Mouse (Mus musculus): ENCODE measurements around the gene Prss22.

DNA sequence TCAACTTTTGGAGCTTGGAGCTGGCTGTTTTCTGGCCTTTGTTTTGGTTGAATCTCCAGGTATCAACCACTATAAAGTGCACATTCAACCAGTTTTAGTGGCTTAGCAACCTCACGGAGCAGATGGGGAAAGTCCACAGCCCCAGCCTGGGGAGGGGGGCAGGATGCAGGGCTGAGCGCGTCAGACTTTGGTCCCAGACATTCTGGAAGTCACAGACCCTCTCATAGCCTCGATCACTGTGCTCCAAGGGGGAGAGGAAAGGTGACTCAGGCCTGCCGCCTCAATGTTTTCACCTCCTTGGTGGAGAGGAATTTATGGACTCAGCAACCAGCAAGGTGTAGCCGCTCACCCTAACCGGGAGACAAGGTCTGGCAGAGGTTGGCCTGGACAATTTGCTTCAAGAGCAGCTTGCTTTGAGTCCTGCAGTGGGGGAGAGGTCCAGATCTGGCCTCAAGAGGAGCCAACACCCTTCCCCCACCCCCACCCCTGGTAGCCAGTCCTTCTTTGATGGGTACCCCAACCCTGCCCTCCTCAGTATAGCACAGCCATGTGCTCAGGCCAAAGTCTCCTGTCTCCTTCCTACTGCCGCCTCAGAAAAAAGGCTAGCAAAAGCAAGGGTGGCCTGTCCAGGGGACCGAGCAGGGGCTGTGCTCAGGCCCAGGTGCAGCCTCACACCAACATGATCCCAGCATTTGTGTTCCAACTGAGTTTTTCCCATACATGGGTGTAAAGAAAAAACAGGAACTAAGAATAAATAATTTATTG lies 4.9 kb downstream of the Prss22 start:
- TF ChIP-seq CTCF (IDR thresholded peaks at IDR 0.05; ENCODE audit: extremely low read depth, insufficient read depth, insufficient read length, insufficient replicate concordance): no peak
- no peak for TF ChIP-seq POLR2A (IDR thresholded peaks at IDR 0.05; ENCODE audit: low read depth, low read length)

Measured in spleen, adult 2 months (tissue).